Mouse (Mus musculus) brain, embryonic 14.5 days (tissue): ENCODE data around the gene Isy1.

Experiments used
- CTCF ChIP-seq: fragments of 200-500 bp; IDR thresholded peaks from 2 replicates; pipeline ENCODE4 v1.5.1; 2012; ENCODE audit warnings: inconsistent platforms, mild to moderate bottlenecking, moderate library complexity, borderline replicate concordance; ENCODE audit not compliant: insufficient read depth, insufficient read length; ENCODE audit errors: extremely low read depth
- POLR2A ChIP-seq: fragments of 200-500 bp; IDR thresholded peaks from 2 replicates; pipeline ENCODE4 v1.6.1; 2012; ENCODE audit warnings: mild to moderate bottlenecking, inconsistent platforms, borderline replicate concordance; ENCODE audit not compliant: poor library complexity, insufficient read depth, insufficient read length, severe bottlenecking; ENCODE audit errors: extremely low read depth

GRCm38 (mm10) chr6:87851871-87852270, 13.3 kb upstream of the Isy1 start:
- TF ChIP-seq CTCF (no peak), POLR2A (no peak)
